Mouse (Mus musculus) neural tube, embryonic 15.5 days (tissue): ENCODE data around the gene Tent5a. TPM values are rescaled to one million over a fixed set of nuclear protein-coding genes. Genes with fewer than 3 reads are reported as not detected.

ENCODE experiments used
- ATAC-seq: fragments of 200-750 bp; cut with Nextera tagmentation; 2 replicates; pipeline ENCODE4 v1.8.0; 2017; ENCODE audit warnings: mild to moderate bottlenecking, moderate TSS enrichment, moderate library complexity; ENCODE audit not compliant: low FRiP score
- H3K27ac ChIP-seq: fragments of 300-500 bp; sonication (generic); replicated peaks from 2 replicates; pipeline ENCODE4 v1.5.1; 2015; ENCODE audit warnings: mild to moderate bottlenecking, inconsistent platforms
- H3K27me3 ChIP-seq: fragments of 300-500 bp; sonication (generic); replicated peaks from 2 replicates; pipeline ENCODE4 v1.6.1; 2015; ENCODE audit warnings: inconsistent platforms
- H3K36me3 ChIP-seq: fragments of 300-500 bp; sonication (generic); 2 replicates; pipeline ENCODE4 v1.6.1; 2015; ENCODE audit warnings: inconsistent platforms
- H3K4me1 ChIP-seq: fragments of 300-500 bp; sonication (generic); 2 replicates; pipeline ENCODE4 v1.6.1; 2015; ENCODE audit warnings: inconsistent platforms
- H3K4me2 ChIP-seq: fragments of 300-500 bp; sonication (generic); 2 replicates; pipeline ENCODE4 v1.6.1; 2015; ENCODE audit warnings: inconsistent platforms, mild to moderate bottlenecking, moderate library complexity
- H3K4me3 ChIP-seq: fragments of 300-500 bp; sonication (generic); replicated peaks from 2 replicates; pipeline ENCODE4 v1.5.1; 2015; ENCODE audit warnings: mild to moderate bottlenecking, inconsistent platforms
- H3K9ac ChIP-seq: fragments of 300-500 bp; sonication (generic); replicated peaks from 2 replicates; pipeline ENCODE4 v1.6.1; 2015; ENCODE audit warnings: mild to moderate bottlenecking, inconsistent platforms
- H3K9me3 ChIP-seq: fragments of 300-500 bp; sonication (generic); replicated peaks from 2 replicates; pipeline ENCODE4 v1.6.1; 2016; ENCODE audit warnings: inconsistent platforms
- WGBS: fragments of 180-500 bp; shearing (Covaris S2); methylation state at CpG from one replicate; pipeline ENCODE4 v1.1.7; 2015; ENCODE audit warnings: mixed read lengths; 5-methylcytosine and 5-hydroxymethylcytosine counted together
- polyA plus RNA-seq: library from polyadenylated mRNA; unstranded; fragments of >200 nt; fragmentation: Nextera tagmentation; extraction: Ambion mirVana; gene quantifications from 2 replicates; pipeline ENCODE4 v1.2.1, GENCODE M21; 2015

Gene Tent5a
- polyA plus RNA-seq: 8.1 and 8.5 TPM in 2 replicates

GRCm38 (mm10) chr9:85327242-85328211 is at the start of gene Tent5a:
TSS of gene Tent5a (minus strand) at chr9:85327348.
- Histone ChIP-seq H3K4me3 (peak within 1 kb of the TSS; percentile 59), H3K4me1 (peaks cover 17% of the 10 kb centered on the region), H3K4me2 (peak within 1 kb of the TSS; percentile 73), H3K36me3 (no peaks in the 10 kb centered on the region), H3K27me3 (peaks cover 4% of the 10 kb centered on the region; the same call in 1 of the 2 replicates), H3K9ac (peak within 1 kb of the TSS; percentile 52), H3K9me3 (no peaks in the 10 kb centered on the region), H3K27ac (peak within 1 kb of the TSS; percentile 75)
- peak; percentile 91 for ATAC-seq
- WGBS: under 1% methylated on average over 72 of the region's 72 CpGs

- Histone ChIP-seq H3K27ac (no peak overlapping the region), H3K36me3 (no peaks in the 10 kb centered on the region), H3K4me3 (no peak overlapping the region), H3K27me3 (no peaks in the 10 kb centered on the region), H3K4me1 (no peaks in the 10 kb centered on the region), H3K9me3 (no peaks in the 10 kb centered on the region), H3K4me2 (no peak overlapping the region), H3K9ac (no peak overlapping the region)
- no peak for ATAC-seq
- 80% methylated on average over 3 of the region's 3 CpGs for WGBS
Observed at GRCm38 (mm10) chr9:85376643-85377307, 49.6 kb upstream of the Tent5a start.

- H3K9ac ChIP-seq: no peak overlapping the region
- no peak overlapping the region for H3K4me3 ChIP-seq
- WGBS: 80% methylated on average over 4 of the region's 4 CpGs
- H3K4me2 ChIP-seq: no peak overlapping the region
- ATAC-seq: no peak
- H3K4me1 ChIP-seq: no peaks in the 10 kb centered on the region
- no peaks in the 10 kb centered on the region for H3K27me3 ChIP-seq
- H3K27ac ChIP-seq: no peak overlapping the region
- H3K36me3 ChIP-seq: no peaks in the 10 kb centered on the region
- no peaks in the 10 kb centered on the region for H3K9me3 ChIP-seq
Observed at GRCm38 (mm10) chr9:85375152-85375551, 48.0 kb upstream of the Tent5a start.

GRCm38 (mm10) chr9:85372034-85372433 is 44.9 kb upstream of the Tent5a start:
- ATAC-seq: no peak
- H3K27ac ChIP-seq: no peak overlapping the region
- no peak overlapping the region for H3K4me2 ChIP-seq
- no peaks in the 10 kb centered on the region for H3K36me3 ChIP-seq
- no peaks in the 10 kb centered on the region for H3K27me3 ChIP-seq
- WGBS: 70% methylated on average over 1 of the region's 1 CpGs
- H3K4me3 ChIP-seq: no peak overlapping the region
- no peak overlapping the region for H3K9ac ChIP-seq
- H3K4me1 ChIP-seq: no peaks in the 10 kb centered on the region
- no peaks in the 10 kb centered on the region for H3K9me3 ChIP-seq

GRCm38 (mm10) chr9:85369512-85369911 is 42.4 kb upstream of the Tent5a start:
- no peaks in the 10 kb centered on the region for H3K9me3 ChIP-seq

GRCm38 (mm10) chr9:85357154-85357860 is 30.2 kb upstream of the Tent5a start:
- no peak for ATAC-seq
- Histone ChIP-seq H3K9me3 (no peaks in the 10 kb centered on the region), H3K4me1 (no peaks in the 10 kb centered on the region), H3K4me2 (no peak overlapping the region), H3K9ac (no peak overlapping the region), H3K36me3 (no peaks in the 10 kb centered on the region), H3K4me3 (no peak overlapping the region), H3K27me3 (no peaks in the 10 kb centered on the region), H3K27ac (no peak overlapping the region)
- 76% methylated on average over 7 of the region's 7 CpGs for whole genome bisulfite sequencing

More at GRCm38 (mm10) chr9:85369512-85369911, 42.4 kb upstream of the Tent5a start:
- no peak for ATAC-seq
- no peaks in the 10 kb centered on the region for H3K36me3 ChIP-seq
- H3K27ac ChIP-seq: no peak overlapping the region
- 93% methylated on average over 5 of the region's 5 CpGs for WGBS
- H3K4me1 ChIP-seq: no peaks in the 10 kb centered on the region
- no peak overlapping the region for H3K9ac ChIP-seq
- no peak overlapping the region for H3K4me2 ChIP-seq
- no peaks in the 10 kb centered on the region for H3K27me3 ChIP-seq
- H3K4me3 ChIP-seq: no peak overlapping the region

- H3K4me3 ChIP-seq: no peak overlapping the region
- 89% methylated on average over 5 of the region's 5 CpGs for WGBS
- H3K4me2 ChIP-seq: no peak overlapping the region
- no peaks in the 10 kb centered on the region for H3K9me3 ChIP-seq
- no peaks in the 10 kb centered on the region for H3K4me1 ChIP-seq
- H3K27ac ChIP-seq: no peak overlapping the region
- no peak overlapping the region for H3K9ac ChIP-seq
- H3K36me3 ChIP-seq: no peaks in the 10 kb centered on the region
- no peaks in the 10 kb centered on the region for H3K27me3 ChIP-seq
- no peak for ATAC-seq
Observed at GRCm38 (mm10) chr9:85355559-85355958, 28.4 kb upstream of the Tent5a start.

- Histone ChIP-seq H3K27ac (no peak overlapping the region), H3K27me3 (no peaks in the 10 kb centered on the region), H3K4me2 (no peak overlapping the region), H3K9ac (no peak overlapping the region), H3K9me3 (no peaks in the 10 kb centered on the region), H3K4me1 (no peaks in the 10 kb centered on the region), H3K4me3 (no peak overlapping the region), H3K36me3 (no peaks in the 10 kb centered on the region)
- ATAC-seq: no peak
- 72% methylated on average over 10 of the region's 10 CpGs for WGBS
Observed at GRCm38 (mm10) chr9:85347823-85348523, 20.8 kb upstream of the Tent5a start.

- H3K27ac ChIP-seq: no peak overlapping the region
- H3K4me3 ChIP-seq: no peak overlapping the region
- H3K27me3 ChIP-seq: no peaks in the 10 kb centered on the region
- H3K4me2 ChIP-seq: no peak overlapping the region
- no peaks in the 10 kb centered on the region for H3K4me1 ChIP-seq
- no peaks in the 10 kb centered on the region for H3K36me3 ChIP-seq
- no peaks in the 10 kb centered on the region for H3K9me3 ChIP-seq
- WGBS: 90% methylated on average over 8 of the region's 8 CpGs
- no peak for ATAC-seq
- H3K9ac ChIP-seq: no peak overlapping the region
Observed at GRCm38 (mm10) chr9:85342892-85343785, 16.0 kb upstream of the Tent5a start.

- H3K4me2 ChIP-seq: no peak overlapping the region
- H3K9ac ChIP-seq: no peak overlapping the region
- no peaks in the 10 kb centered on the region for H3K36me3 ChIP-seq
- H3K9me3 ChIP-seq: no peaks in the 10 kb centered on the region
- ATAC-seq: no peak
- no peak overlapping the region for H3K4me3 ChIP-seq
- H3K4me1 ChIP-seq: no peaks in the 10 kb centered on the region
- H3K27ac ChIP-seq: no peak overlapping the region
- WGBS: 85% methylated on average over 3 of the region's 3 CpGs
- H3K27me3 ChIP-seq: no peaks in the 10 kb centered on the region
Observed at GRCm38 (mm10) chr9:85340303-85340702, 13.2 kb upstream of the Tent5a start.
